Mouse (Mus musculus): ENCODE results near the gene Cmss1. TPM values are rescaled to one million over a fixed set of nuclear protein-coding genes. Genes with fewer than 3 reads are reported as not detected.
A peak's percentile ranks its signal among the peaks of the same experiment; 100 is the strongest.

Gene Cmss1
- total RNA-seq, 2 experiments from 2014 or later: 82.9 to 84.0 TPM

DNA sequence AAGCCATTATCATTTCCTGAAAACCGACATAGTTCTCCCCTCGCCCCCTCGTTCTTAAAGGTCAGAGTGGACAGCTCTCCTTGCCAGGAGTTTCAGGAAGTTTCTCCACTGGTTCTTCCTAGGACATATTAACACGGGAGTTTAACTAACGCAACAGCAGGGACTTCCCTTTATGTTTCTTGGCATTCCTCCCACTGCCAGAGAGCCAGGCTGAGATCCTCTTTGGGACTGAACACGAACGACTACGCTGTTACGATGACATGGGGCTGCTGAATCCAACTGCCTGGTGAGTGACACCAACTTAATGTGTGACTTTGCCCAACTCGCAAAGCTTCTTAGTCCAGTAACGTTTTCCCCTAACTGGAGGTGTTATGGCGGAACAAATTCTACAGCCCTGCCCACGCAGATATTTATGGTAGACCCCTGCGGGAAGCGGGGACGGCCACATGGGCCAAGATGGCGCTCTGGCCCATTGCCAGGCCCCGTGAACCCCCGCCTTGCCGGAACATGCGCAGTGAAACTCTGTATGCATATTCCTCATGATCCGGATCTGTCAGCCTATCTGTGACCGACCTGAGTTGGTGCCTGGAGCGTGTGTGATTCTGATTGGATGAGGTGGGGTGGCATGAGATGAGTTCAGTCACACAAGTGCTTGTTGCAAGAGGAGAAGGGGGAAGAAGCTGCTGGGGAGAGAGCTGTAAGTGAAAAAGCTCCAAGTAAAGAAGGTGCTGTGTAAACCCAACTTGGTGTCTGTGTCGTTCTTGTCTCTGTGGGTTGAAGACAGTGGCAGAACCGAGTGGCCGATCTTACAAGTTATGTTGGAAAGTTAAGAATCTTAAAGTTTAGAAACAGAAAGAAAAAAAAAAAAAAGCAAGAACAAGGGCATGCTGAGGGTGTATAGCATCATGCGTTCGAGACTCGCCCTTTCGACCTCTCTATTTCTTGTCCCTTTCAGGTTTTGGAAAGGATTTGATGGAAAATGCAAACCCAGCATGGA, 326.1 kb downstream of the Cmss1 start:
- intact Hi-C loops (cut with DNase I): loop anchor here (5.0 kb wide), 1 partner anchor 47 kb away; no protein-coding TSS in a partner anchor
- no peak for DNase-seq (ENCODE audit: low spot score)

- DNase-seq (ENCODE audit: low spot score): no peak
- intact Hi-C loops (cut with DNase I): no loop called here
Observed at GRCm38 (mm10) chr16:57278976-57279626, 327.6 kb downstream of the Cmss1 start.

DNA sequence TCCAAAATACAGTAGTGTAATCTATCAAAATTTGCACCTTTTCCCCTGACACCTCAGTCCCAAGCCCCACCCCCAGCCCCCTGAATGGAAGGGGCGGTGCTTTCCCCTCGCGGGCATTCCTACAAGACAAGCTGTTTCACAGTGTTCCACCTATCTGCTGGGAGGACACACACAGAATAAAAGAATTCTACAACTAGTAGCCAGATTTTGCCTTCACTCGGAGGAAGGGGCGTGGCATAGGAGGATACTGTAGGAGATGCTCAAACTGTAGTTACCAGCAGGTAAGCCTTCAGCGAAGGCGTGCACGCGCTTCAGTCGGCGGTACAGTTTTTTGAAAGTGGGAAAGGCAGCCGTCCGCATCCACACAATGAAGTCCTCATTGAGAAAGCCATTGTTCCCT, 336.9 kb downstream of the Cmss1 start:
- intact Hi-C loops (cut with DNase I): loop anchor here (5.0 kb wide), 1 partner anchor 88 kb away; no protein-coding TSS in a partner anchor
- no peak for DNase-seq (ENCODE audit: low spot score)

GRCm38 (mm10) chr16:57268058-57268841, 338.4 kb downstream of the Cmss1 start:
- intact Hi-C loops (cut with DNase I): loop anchor here (5.0 kb wide), 1 partner anchor 89 kb away; no protein-coding TSS in a partner anchor
- no peak for DNase-seq (ENCODE audit: low spot score)

DNA sequence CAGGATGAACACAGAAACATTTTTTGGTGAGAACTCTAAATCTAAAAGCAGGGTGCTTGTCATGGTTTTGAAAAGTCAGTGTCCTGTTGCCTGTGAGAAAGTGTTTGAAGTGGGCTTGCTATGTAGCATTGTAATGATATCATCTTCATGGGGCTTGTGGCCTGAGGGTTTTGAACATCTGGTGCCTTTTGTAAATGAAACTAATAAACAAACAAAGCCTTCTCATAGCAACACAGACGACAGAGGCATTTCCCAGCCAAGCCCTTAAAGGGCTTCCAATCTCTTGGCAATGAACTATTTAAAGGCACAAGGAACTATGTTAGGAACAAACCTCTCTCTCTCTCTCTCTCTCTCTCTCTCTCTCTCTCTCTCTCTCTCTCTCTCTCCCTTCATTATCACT, 339.6 kb downstream of the Cmss1 start:
- DNase-seq (ENCODE audit: low spot score): peak; percentile 49

DNA sequence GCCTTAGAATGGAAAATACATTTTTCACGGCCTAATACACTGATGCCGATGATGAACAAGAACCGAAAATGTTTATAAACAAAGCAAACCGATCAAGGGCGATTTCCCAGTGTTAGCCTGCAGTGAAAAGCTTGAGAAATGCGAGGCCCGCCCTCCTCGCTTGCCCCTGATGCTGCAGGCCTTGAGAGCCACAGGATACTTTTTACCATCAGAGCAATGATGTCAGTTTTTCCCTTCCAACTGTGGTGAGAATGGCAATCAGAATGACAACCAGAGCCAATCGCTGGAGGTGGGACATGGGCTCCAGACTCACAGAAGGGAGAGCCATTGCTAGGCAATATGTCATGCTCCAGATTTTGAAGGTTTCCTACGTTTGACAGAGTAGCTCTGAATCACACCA, 346.5 kb downstream of the Cmss1 start:
- DNase-seq (ENCODE audit: low spot score): no peak
- intact Hi-C loops (cut with DNase I): no loop called here

More for the DNA sequence above, 339.6 kb downstream of the Cmss1 start:
- intact Hi-C loops (cut with DNase I): loop anchor here (5.0 kb wide), 1 partner anchor 90 kb away; no protein-coding TSS in a partner anchor

GRCm38 (mm10) chr16:57259356-57260083, 347.1 kb downstream of the Cmss1 start:
- intact Hi-C loops (cut with DNase I): no loop called here
- no peak for DNase-seq (ENCODE audit: low spot score)

Other genes starting within 250 kb of the Cmss1 start
- 10 to 100 TPM in 1 of 2 experiments, 1 to 10 TPM in 1; 7.5 to 10.4 TPM for gene Col8a1, start 147.9 kb upstream of the Cmss1 start, total RNA-seq (2021)